Mouse (Mus musculus) CH12.LX (cell line): ENCODE results near the gene Bmi1. TPM values are rescaled to one million over a fixed set of nuclear protein-coding genes. Genes with fewer than 3 reads are reported as not detected.

Experiments
- DNase-seq: peaks from one replicate; pipeline ENCODE4 v3.0.0-alpha.2; 2013; ENCODE audit errors: extremely low read depth
- H3K27ac ChIP-seq: 2 replicates; pipeline ENCODE4 v1.5.1; 2012; ENCODE audit warnings: low read depth, mild to moderate bottlenecking, control low read depth, moderate library complexity; ENCODE audit not compliant: insufficient read depth
- H3K27me3 ChIP-seq: replicated peaks from 2 replicates; pipeline ENCODE3; 2012; ENCODE audit warnings: inconsistent platforms
- H3K36me3 ChIP-seq, 2 experiments: replicated peaks in 1 of 2; 2 replicates each; pipeline versions ENCODE3 to v1.6.1; 2012; ENCODE audit warnings: inconsistent platforms in 1 of 2, low read length in 1 of 2, mild to moderate bottlenecking in 1 of 2, mixed read lengths in 1 of 2, moderate library complexity in 1 of 2; ENCODE audit not compliant: control insufficient read depth in 1 of 2, insufficient read depth in 1 of 2
- H3K4me1 ChIP-seq, 2 experiments: 2 replicates each; pipeline ENCODE4 v1.6.1; 2012; ENCODE audit warnings: inconsistent platforms in 1 of 2, moderate library complexity in 1 of 2; ENCODE audit not compliant: insufficient read depth in 2 of 2, control insufficient read depth in 1 of 2
- H3K4me2 ChIP-seq: 2 replicates; pipeline ENCODE4 v1.6.1; 2012; ENCODE audit warnings: low read depth, mild to moderate bottlenecking, control low read depth; ENCODE audit not compliant: poor library complexity, insufficient read depth, severe bottlenecking
- H3K4me3 ChIP-seq, 3 experiments: fragments of 150-350 bp in 1 of 3; sonication (generic) in 1 of 3; replicated peaks in 1 of 3; 2 replicates each; pipeline versions ENCODE3 to v1.5.1; 2011 to 2012; ENCODE audit warnings: low read depth in 2 of 3, low read length in 2 of 3, mild to moderate bottlenecking in 2 of 3, moderate library complexity in 2 of 3, control low read depth in 1 of 3, improper control_type of control experiment in 1 of 3, inconsistent platforms in 1 of 3, mixed read lengths in 1 of 3; ENCODE audit not compliant: poor library complexity in 1 of 3
- H3K79me2 ChIP-seq: replicated peaks from 2 replicates; pipeline ENCODE4 v1.6.1; 2012; ENCODE audit warnings: mild to moderate bottlenecking, moderate library complexity; ENCODE audit not compliant: control insufficient read depth, poor library complexity, insufficient read depth, severe bottlenecking; ENCODE audit errors: extremely low read depth
- H3K9ac ChIP-seq: 2 replicates; pipeline ENCODE4 v1.6.1; 2012; ENCODE audit warnings: low read depth, mild to moderate bottlenecking, control low read depth, moderate library complexity; ENCODE audit not compliant: insufficient read depth
- H3K9me3 ChIP-seq: replicated peaks from 2 replicates; pipeline ENCODE3; 2012; ENCODE audit warnings: low read length, inconsistent platforms, mixed read lengths
- BHLHE40 ChIP-seq: IDR thresholded peaks from 2 replicates; pipeline ENCODE4 v1.6.1; 2011; ENCODE audit warnings: mild to moderate bottlenecking, low read depth, low read length, improper control_type of control experiment
- CHD1 ChIP-seq: IDR thresholded peaks from 2 replicates; pipeline ENCODE4 v1.6.1; 2012; ENCODE audit warnings: low read depth, low read length, improper control_type of control experiment, inconsistent platforms
- CHD2 ChIP-seq: IDR thresholded peaks from 2 replicates; pipeline ENCODE4 v1.6.1; 2011; ENCODE audit warnings: low read length, improper control_type of control experiment
- CTCF ChIP-seq, 2 experiments: IDR thresholded peaks in 1 of 2; conservative IDR thresholded peaks in 1 of 2; 2 replicates each; pipeline ENCODE4 v1.5.1; 2011 to 2012; ENCODE audit warnings: low read depth in 2 of 2, low read length in 2 of 2, improper control_type of control experiment in 1 of 2, inconsistent platforms in 1 of 2, mild to moderate bottlenecking in 1 of 2, moderate library complexity in 1 of 2
- E2F4 ChIP-seq: IDR thresholded peaks from 2 replicates; pipeline ENCODE4 v1.6.1; 2011; ENCODE audit warnings: low read depth, low read length, improper control_type of control experiment; ENCODE audit not compliant: insufficient replicate concordance
- EP300 ChIP-seq: IDR thresholded peaks from 2 replicates; pipeline ENCODE4 v1.6.1; 2011; ENCODE audit warnings: low read length, improper control_type of control experiment
- ETS1 ChIP-seq: conservative IDR thresholded peaks from 2 replicates; pipeline ENCODE4 v1.6.1; 2012; ENCODE audit warnings: low read depth, mild to moderate bottlenecking, inconsistent platforms, low read length, improper control_type of control experiment, moderate library complexity
- GABPA ChIP-seq: IDR thresholded peaks from 2 replicates; pipeline ENCODE4 v1.6.1; 2012; ENCODE audit warnings: low read depth, low read length, improper control_type of control experiment, inconsistent platforms; ENCODE audit not compliant: insufficient replicate concordance
- JUN ChIP-seq: IDR thresholded peaks from 2 replicates; pipeline ENCODE4 v1.6.1; 2011; ENCODE audit warnings: low read depth, mild to moderate bottlenecking, low read length, improper control_type of control experiment, moderate library complexity; ENCODE audit not compliant: insufficient read depth
- MAX ChIP-seq: IDR thresholded peaks from 2 replicates; pipeline ENCODE4 v1.6.1; 2011; ENCODE audit warnings: low read length, improper control_type of control experiment
- MAZ ChIP-seq: IDR thresholded peaks from 2 replicates; pipeline ENCODE4 v1.6.1; 2012; ENCODE audit warnings: low read depth, mild to moderate bottlenecking, inconsistent platforms, low read length, improper control_type of control experiment, moderate library complexity
- MYC ChIP-seq: IDR thresholded peaks from 2 replicates; pipeline ENCODE4 v1.6.1; 2011; ENCODE audit warnings: low read depth, mild to moderate bottlenecking, improper control_type of control experiment, low read length
- NRF1 ChIP-seq: IDR thresholded peaks from 2 replicates; pipeline ENCODE4 v1.6.1; 2014; ENCODE audit warnings: low read depth, mild to moderate bottlenecking, inconsistent platforms, low read length, improper control_type of control experiment, moderate library complexity
- PAX5 ChIP-seq: IDR thresholded peaks from 2 replicates; pipeline ENCODE4 v1.6.1; 2012; ENCODE audit warnings: low read length, inconsistent platforms, mixed read lengths
- SIN3A ChIP-seq: IDR thresholded peaks from 2 replicates; pipeline ENCODE4 v1.6.1; 2012; ENCODE audit warnings: low read length, improper control_type of control experiment, inconsistent platforms
- SMC3 ChIP-seq: IDR thresholded peaks from 2 replicates; pipeline ENCODE4 v1.6.1; 2011; ENCODE audit warnings: low read depth, low read length, improper control_type of control experiment
- USF1 ChIP-seq: IDR thresholded peaks from 2 replicates; pipeline ENCODE4 v1.6.1; 2014; ENCODE audit warnings: low read depth, mild to moderate bottlenecking, inconsistent platforms, low read length, improper control_type of control experiment
- ZC3H11A ChIP-seq: IDR thresholded peaks from 2 replicates; pipeline ENCODE4 v1.6.1; 2012; ENCODE audit warnings: low read depth, mild to moderate bottlenecking, inconsistent platforms, low read length, improper control_type of control experiment
- ZKSCAN1 ChIP-seq: IDR thresholded peaks from 2 replicates; pipeline ENCODE4 v1.6.1; 2012; ENCODE audit warnings: low read depth, inconsistent platforms, low read length, improper control_type of control experiment, borderline replicate concordance
- ZNF384 ChIP-seq: IDR thresholded peaks from 2 replicates; pipeline ENCODE4 v1.6.1; 2012; ENCODE audit warnings: low read depth, low read length, improper control_type of control experiment, inconsistent platforms
- dilution Hi-C: fragments of 300-500 bp; cut with MboI; formaldehyde crosslinking; loops from 2 replicates; pipeline ENCODE4 v1.14.3; 2020; ENCODE audit warnings: low sequenced_read_pairs; ENCODE audit not compliant: extremely low pct_unique_long_range_greater_than_20kb, extremely low pct_ligation_motif_present
- in situ Hi-C: fragments of 300-500 bp; cut with MboI; formaldehyde crosslinking; loops from 3 replicates; pipeline ENCODE4 v1.14.3; 2019; ENCODE audit warnings: low sequenced_read_pairs, low pct_ligation_motif_present, low pct_unique_long_range_greater_than_20kb, mixed read lengths
- polyA plus RNA-seq: library from polyadenylated mRNA; unstranded; fragments of >175 nt; gene quantifications from 2 replicates; pipeline ENCODE4 v1.2.1, GENCODE M21; 2012; ENCODE audit warnings: low read depth; ENCODE audit not compliant: insufficient read length
- total RNA-seq, 2 experiments: library from RNA; depleted of rRNA; stranded (reverse); fragments of 300-350 nt in 1 of 2; fragments of >200 nt in 1 of 2; gene quantifications; 2 replicates each; pipeline ENCODE4 v1.2.3; 2012 to 2014

The Bmi1 gene
- total and polyA plus RNA-seq, 3 experiments, result 38.6 to 87.0 (median 51.0) TPM

- H3K9ac ChIP-seq, result no peak overlapping the region
- DNase-seq, result no peak
- no peaks in the 10 kb centered on the region for H3K4me1 ChIP-seq
- no peak overlapping the region for H3K27ac ChIP-seq
- no peaks in the 10 kb centered on the region for H3K27me3 ChIP-seq
- dilution Hi-C loops (no loop called here), in situ Hi-C loops (no loop called here)
- TF ChIP-seq CHD2 (no peak), MYC (no peak), MAX (no peak)
- H3K9me3 ChIP-seq, result no peaks in the 10 kb centered on the region
- H3K4me2 ChIP-seq, result no peak overlapping the region
- H3K79me2 ChIP-seq, result no peaks in the 10 kb centered on the region
- H3K4me3 ChIP-seq, result no peak overlapping the region
- no peaks in the 10 kb centered on the region for H3K36me3 ChIP-seq
Measured at GRCm38 (mm10) chr2:18722208-18722830, 45.5 kb downstream of the Bmi1 start.

DNA sequence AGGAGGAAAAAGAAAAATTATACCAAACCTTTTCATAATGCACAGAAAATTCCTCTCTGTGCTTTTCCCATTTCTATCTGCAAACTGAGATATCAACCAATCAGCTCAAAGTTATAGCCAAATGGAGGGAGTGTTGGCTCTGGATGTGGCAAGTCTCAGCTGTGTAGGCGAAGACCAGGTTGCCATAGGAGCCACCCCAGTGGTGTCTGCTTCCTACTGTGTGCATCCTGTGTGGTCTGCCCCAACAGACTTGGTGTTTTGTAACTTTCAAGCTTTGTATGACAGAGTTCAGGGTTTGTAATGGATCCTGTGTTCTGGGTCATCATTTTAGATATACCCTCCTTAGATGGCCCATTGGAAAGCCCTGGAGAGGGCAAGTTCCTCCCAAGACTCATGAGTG lies 47.6 kb downstream of the Bmi1 start:
- Histone ChIP-seq H3K79me2 (no peaks in the 10 kb centered on the region), H3K9ac (no peak overlapping the region), H3K27ac (no peak overlapping the region), H3K9me3 (no peaks in the 10 kb centered on the region), H3K36me3 (no peaks in the 10 kb centered on the region), H3K4me3 (no peak overlapping the region), H3K4me1 (no peaks in the 10 kb centered on the region), H3K4me2 (no peak overlapping the region), H3K27me3 (no peaks in the 10 kb centered on the region)
- in situ Hi-C loops (no loop called here), dilution Hi-C loops (no loop called here)
- TF ChIP-seq MAX, result no peak
- TF ChIP-seq E2F4, result no peak
- TF ChIP-seq SMC3, result no peak
- no peak for TF ChIP-seq NRF1
- TF ChIP-seq PAX5, result no peak
- no peak for TF ChIP-seq ZNF384
- no peak for TF ChIP-seq CHD1
- no peak for TF ChIP-seq ETS1
- no peak for TF ChIP-seq CHD2
- no peak for TF ChIP-seq JUN
- TF ChIP-seq ZKSCAN1, result no peak
- no peak for TF ChIP-seq USF1
- TF ChIP-seq BHLHE40, result no peak
- no peak for TF ChIP-seq CTCF (conservative IDR thresholded peaks at IDR 0.05 in 1 of 2, IDR thresholded peaks at IDR 0.05 in 1 of 2; ENCODE audit: low read depth in 2 of 2, low read length in 2 of 2)
- TF ChIP-seq GABPA, result no peak
- no peak for TF ChIP-seq ZC3H11A
- no peak for TF ChIP-seq MAZ
- no peak for TF ChIP-seq SIN3A
- TF ChIP-seq EP300, result no peak
- DNase-seq, result no peak
